Mouse (Mus musculus): ENCODE results near the gene Khdc1b. TPM values are rescaled to one million over a fixed set of nuclear protein-coding genes. Genes with fewer than 3 reads are reported as not detected.

Khdc1b gene
- not detected for total RNA-seq (2023)

DNA sequence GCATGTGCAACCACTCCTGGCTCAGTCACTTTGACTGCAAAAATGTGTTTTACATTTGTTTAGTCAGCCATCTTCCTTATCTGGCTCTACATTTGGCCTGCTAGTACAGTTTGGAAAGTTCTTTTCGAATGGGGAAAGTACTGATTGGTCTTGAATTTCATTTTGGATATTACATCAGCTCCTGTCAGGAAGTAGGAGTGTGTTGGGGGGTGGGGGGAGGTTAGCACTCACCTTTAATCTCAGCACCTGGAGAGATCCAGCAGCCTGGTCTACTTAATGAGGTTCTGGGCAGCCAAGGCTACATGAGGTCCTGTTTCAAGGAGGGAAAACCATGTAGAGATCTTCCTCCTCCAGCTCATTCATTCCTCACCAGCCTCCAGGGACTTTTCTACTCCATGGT is at the start of gene Khdc1b:
Gene Khdc1b, plus strand, starts transcription at position 301 of the 400 bp plus-strand sequence.

GRCm38 (mm10) chr1:21349341-21349740 is 34.0 kb upstream of the Khdc1b start, which contains the start of gene Khdc1a:
Khdc1a (plus strand) TSS chr1:21349641.

GRCm38 (mm10) chr1:21368031-21368430 is 15.3 kb upstream of the Khdc1b start, which contains the start of gene Khdc1c:
Khdc1c (plus strand) TSS chr1:21368331.

Other genes starting within 250 kb of the Khdc1b start
- under 1 TPM; 0.46 to 0.84 TPM for gene Tmem14a, start 165.0 kb upstream of the Khdc1b start, total RNA-seq (2023)
- under 1 TPM in 1 of 2 experiments, not detected in 1; 0.24 TPM for gene Gsta3, start 143.0 kb upstream of the Khdc1b start, total RNA-seq (2023)
- not detected for gene Khdc1a, start 33.9 kb upstream of the Khdc1b start, total RNA-seq (2023)
- gene Khdc1c, start 15.2 kb upstream of the Khdc1b start, total RNA-seq (2023), result not detected